ENCODE assay signal across 15 mouse cellular contexts in genomic region chr10:59225137-59225536, GRCm38 (mm10). TPM values are rescaled to one million over a fixed set of nuclear protein-coding genes. Genes with fewer than 3 reads are reported as not detected.
DNase-seq lines count a peak whose midpoint lies in the region; ATAC-seq and TF ChIP-seq lines count a peak whose summit lies in the region.
"Had no signal": no experiment of that assay in that cellular context is flagged by ENCODE, and none has a peak within 500 bp of the region (broad histone marks: within the 10 kb centered on the region; RNA-seq: fewer than 3 reads in every experiment).

No protein-coding gene starts in this region.

- H3K4me3 ChIP-seq in hindbrain, postnatal 0 days (ENCODE audit: low read length), result no peak overlapping the region
- no peak overlapping the region for H3K4me3 ChIP-seq in hindbrain, embryonic 11.5 days (ENCODE audit: low read depth, low read length)
- no peak overlapping the region for H3K4me3 ChIP-seq in midbrain, embryonic 16.5 days (ENCODE audit: low read depth, low read length)
- H3K4me3 ChIP-seq in midbrain, embryonic 10.5 days, result no peak overlapping the region
- no peak overlapping the region for H3K4me3 ChIP-seq in limb, embryonic 15.5 days
- H3K4me3 ChIP-seq: embryonic facial prominence, embryonic 15.5 days; heart, embryonic 15.5 days; limb, embryonic 12.5 days had no signal

- H3K4me1 ChIP-seq in hindbrain, postnatal 0 days (ENCODE audit: insufficient read depth, low read length), result peaks cover 14% of the 10 kb centered on the region
- H3K4me1 ChIP-seq in hindbrain, embryonic 11.5 days (replicated peaks; ENCODE audit: control insufficient read depth, insufficient read depth, low read length), result no peaks in the 10 kb centered on the region
- H3K4me1 ChIP-seq in midbrain, embryonic 16.5 days (ENCODE audit: control insufficient read depth, insufficient read depth, low read length), result peaks cover 20% of the 10 kb centered on the region
- peaks cover 32% of the 10 kb centered on the region for H3K4me1 ChIP-seq in midbrain, embryonic 10.5 days
- peaks cover 16% of the 10 kb centered on the region for H3K4me1 ChIP-seq in limb, embryonic 15.5 days

- H3K4me2 ChIP-seq in hindbrain, postnatal 0 days (ENCODE audit: low read depth, low read length), result peak overlapping the region; percentile 31
- no peak overlapping the region for H3K4me2 ChIP-seq in hindbrain, embryonic 11.5 days (replicated peaks; ENCODE audit: low read depth, low read length)
- 0 out of 2 replicates have a peak overlapping the region, but pooled peaks have one; percentile 18 for H3K4me2 ChIP-seq in midbrain, embryonic 16.5 days (ENCODE audit: low read length)
- peak overlapping the region; percentile 22; the same call in 1 of the 2 replicates for H3K4me2 ChIP-seq in limb, embryonic 15.5 days
- H3K4me2 ChIP-seq: embryonic facial prominence, embryonic 15.5 days; heart, embryonic 15.5 days; limb, embryonic 12.5 days had no signal

- no peaks in the 10 kb centered on the region for H3K36me3 ChIP-seq in hindbrain, postnatal 0 days (ENCODE audit: insufficient read depth, low read length)
- no peaks in the 10 kb centered on the region for H3K36me3 ChIP-seq in hindbrain, embryonic 11.5 days (ENCODE audit: control insufficient read depth, insufficient read depth, low read length)
- H3K36me3 ChIP-seq in midbrain, embryonic 16.5 days (ENCODE audit: control insufficient read depth, insufficient read depth, low read length), result no peaks in the 10 kb centered on the region
- H3K36me3 ChIP-seq in midbrain, embryonic 10.5 days, result peaks cover 17% of the 10 kb centered on the region
- H3K36me3 ChIP-seq in limb, embryonic 15.5 days, result no peaks in the 10 kb centered on the region
- H3K36me3 ChIP-seq: embryonic facial prominence, embryonic 15.5 days; heart, embryonic 15.5 days; limb, embryonic 12.5 days had no signal

- WGBS in hindbrain, postnatal 0 days, result 95% methylated on average over 2 of the region's 2 CpGs
- 98% methylated on average over 2 of the region's 2 CpGs for WGBS in hindbrain, embryonic 11.5 days
- 89% methylated on average over 2 of the region's 2 CpGs for WGBS in midbrain, embryonic 16.5 days
- 90% methylated on average over 2 of the region's 2 CpGs for WGBS in midbrain, embryonic 10.5 days
- WGBS in limb, embryonic 15.5 days, result 86% methylated on average over 2 of the region's 2 CpGs

- H3K27ac ChIP-seq in hindbrain, postnatal 0 days, result no peak overlapping the region
- H3K27ac ChIP-seq in hindbrain, embryonic 11.5 days (ENCODE audit: low read depth, low read length), result no peak overlapping the region
- no peak overlapping the region for H3K27ac ChIP-seq in midbrain, embryonic 16.5 days (ENCODE audit: low read length)
- H3K27ac ChIP-seq in midbrain, embryonic 10.5 days (replicated peaks), result no peak overlapping the region
- H3K27ac ChIP-seq in limb, embryonic 15.5 days, result no peak overlapping the region
- H3K27ac ChIP-seq: embryonic facial prominence, embryonic 15.5 days; heart, embryonic 15.5 days; limb, embryonic 12.5 days had no signal

- no peak for TF ChIP-seq CTCF in hindbrain, postnatal 0 days (IDR thresholded peaks at IDR 0.05; ENCODE audit: low read depth)

- no peaks in the 10 kb centered on the region for H3K9me3 ChIP-seq in hindbrain, postnatal 0 days (ENCODE audit: low read length)
- no peaks in the 10 kb centered on the region for H3K9me3 ChIP-seq in hindbrain, embryonic 11.5 days (ENCODE audit: control insufficient read depth, low read length)
- H3K9me3 ChIP-seq in midbrain, embryonic 16.5 days (replicated peaks; ENCODE audit: control insufficient read depth, low read length, poor library complexity, severe bottlenecking), result no peaks in the 10 kb centered on the region
- no peaks in the 10 kb centered on the region for H3K9me3 ChIP-seq in midbrain, embryonic 10.5 days (replicated peaks)
- no peaks in the 10 kb centered on the region for H3K9me3 ChIP-seq in limb, embryonic 15.5 days
- H3K9me3 ChIP-seq: embryonic facial prominence, embryonic 15.5 days; heart, embryonic 15.5 days; limb, embryonic 12.5 days had no signal

- H3K27me3 ChIP-seq in hindbrain, postnatal 0 days (ENCODE audit: insufficient read depth, low read length), result no peaks in the 10 kb centered on the region
- H3K27me3 ChIP-seq in hindbrain, embryonic 11.5 days (ENCODE audit: control insufficient read depth, insufficient read depth, low read length), result no peaks in the 10 kb centered on the region
- no peaks in the 10 kb centered on the region for H3K27me3 ChIP-seq in midbrain, embryonic 16.5 days (ENCODE audit: control insufficient read depth, insufficient read depth, low read depth, low read length)
- H3K27me3 ChIP-seq in midbrain, embryonic 10.5 days (ENCODE audit: low read depth, poor library complexity, severe bottlenecking), result peaks cover 6% of the 10 kb centered on the region; the same call in 1 of the 2 replicates
- no peaks in the 10 kb centered on the region for H3K27me3 ChIP-seq in limb, embryonic 15.5 days
- H3K27me3 ChIP-seq: embryonic facial prominence, embryonic 15.5 days; heart, embryonic 15.5 days had no signal

- no peak for ATAC-seq in hindbrain, postnatal 0 days
- ATAC-seq in hindbrain, embryonic 11.5 days (ENCODE audit: low FRiP score), result no peak
- no peak for ATAC-seq in midbrain, embryonic 16.5 days
- ATAC-seq in limb, embryonic 15.5 days (ENCODE audit: insufficient number of reproducible peaks, low FRiP score, low TSS enrichment, low read depth), result no peak
- ATAC-seq: activated CD4-positive, CD25-positive, alpha-beta regulatory T cell, adult 4 months had no signal

- DNase-seq in hindbrain, postnatal 0 days (ENCODE audit: low spot score), result no peak
- no peak for DNase-seq in hindbrain, embryonic 11.5 days (ENCODE audit: low spot score)
- DNase-seq in midbrain, embryonic 10.5 days (ENCODE audit: low spot score), result no peak
- DNase-seq in kidney, adult 18-20 months, result no peak
- DNase-seq in spleen, adult 18-20 months, result no peak
- DNase-seq: cerebellum, adult 11-12 months; gastrocnemius, postnatal 36 days; kidney, postnatal 25 days; thymus, adult 18-20 months had no signal

- H3K9ac ChIP-seq in hindbrain, postnatal 0 days (replicated peaks; ENCODE audit: low read length), result no peak overlapping the region
- no peak overlapping the region for H3K9ac ChIP-seq in hindbrain, embryonic 11.5 days (ENCODE audit: low read depth, low read length)
- H3K9ac ChIP-seq in midbrain, embryonic 16.5 days (ENCODE audit: low read depth, low read length), result no peak overlapping the region
- H3K9ac ChIP-seq in limb, embryonic 15.5 days, result no peak overlapping the region
- H3K9ac ChIP-seq: embryonic facial prominence, embryonic 15.5 days; heart, embryonic 15.5 days; limb, embryonic 12.5 days had no signal

RNA-seq across cellular contexts. Expression of gene Sowahc, which starts 3.4 kb away (rescaled TPM):
- total RNA-seq in hindbrain, postnatal 0 days (2014; rRNA removed), result 28.1 and 30.1 TPM in 2 replicates
- 12.4 and 12.5 TPM in 2 replicates for polyA plus RNA-seq in hindbrain, postnatal 0 days (2015; fragmentation: Nextera tagmentation; extraction: Ambion mirVana)
- 11.9 and 13.6 TPM in 2 replicates for polyA plus RNA-seq in hindbrain, embryonic 11.5 days (2014; fragmentation: Nextera tagmentation; extraction: Ambion mirVana)
- polyA plus RNA-seq in midbrain, embryonic 16.5 days (2015; fragmentation: Nextera tagmentation; extraction: Ambion mirVana), result 22.1 and 23.8 TPM in 2 replicates
- polyA plus RNA-seq in midbrain, embryonic 10.5 days (2016; fragmentation: Nextera tagmentation; extraction: Ambion mirVana), result 13.3 and 15.7 TPM in 2 replicates
- 21.6 and 22.6 TPM in 2 replicates for polyA plus RNA-seq in limb, embryonic 15.5 days (2015; fragmentation: Nextera tagmentation; extraction: Ambion mirVana)

RNA-seq across cellular contexts. Expression of gene Sept10, which starts 3.5 kb away (rescaled TPM):
- 13.6 and 15.2 TPM in 2 replicates for total RNA-seq in hindbrain, postnatal 0 days (2014; rRNA removed)
- polyA plus RNA-seq in hindbrain, postnatal 0 days (2015; fragmentation: Nextera tagmentation; extraction: Ambion mirVana), result 18.3 and 20.4 TPM in 2 replicates
- 32.0 and 32.4 TPM in 2 replicates for polyA plus RNA-seq in hindbrain, embryonic 11.5 days (2014; fragmentation: Nextera tagmentation; extraction: Ambion mirVana)
- 10.4 and 13.3 TPM in 2 replicates for polyA plus RNA-seq in midbrain, embryonic 16.5 days (2015; fragmentation: Nextera tagmentation; extraction: Ambion mirVana)
- 23.6 and 27.7 TPM in 2 replicates for polyA plus RNA-seq in midbrain, embryonic 10.5 days (2016; fragmentation: Nextera tagmentation; extraction: Ambion mirVana)
- 42.0 and 44.0 TPM in 2 replicates for polyA plus RNA-seq in limb, embryonic 15.5 days (2015; fragmentation: Nextera tagmentation; extraction: Ambion mirVana)
